Mouse (Mus musculus) layer of hippocampus, adult 9-11 months (tissue): ENCODE results near the gene Art5.
A peak's percentile ranks its signal among the peaks of the same experiment; 100 is the strongest.

ENCODE experiments used
- DNase-seq: peaks from one replicate; pipeline ENCODE4 v3.0.0; 2022

Gene Art5

GRCm38 (mm10) chr7:102109171-102109570, at the start of gene Art5:
TSS of gene Art5 (minus strand) at chr7:102109489.
- DNase-seq, result no peak

- DNase-seq, result no peak
These were observed 44.4 kb upstream of the Art5 start for GRCm38 (mm10) chr7:102153691-102154090.

GRCm38 (mm10) chr7:102137898-102138297, 28.6 kb upstream of the Art5 start:
- DNase-seq, result no peak

GRCm38 (mm10) chr7:102137464-102137863, 28.2 kb upstream of the Art5 start:
- no peak for DNase-seq

GRCm38 (mm10) chr7:102132395-102132794, 23.1 kb upstream of the Art5 start:
- DNase-seq, result no peak

- no peak for DNase-seq
These were observed 11.0 kb upstream of the Art5 start for GRCm38 (mm10) chr7:102120326-102120725.

- no peak for DNase-seq
These were observed 8.1 kb upstream of the Art5 start for GRCm38 (mm10) chr7:102117382-102117781.

- DNase-seq, result no peak
These were observed 7.5 kb upstream of the Art5 start, which contains the start of gene Chrna10 for GRCm38 (mm10) chr7:102116579-102117331. TSS of gene Chrna10 (minus strand) at chr7:102116828.

- no peak for DNase-seq
These were observed 4.0 kb upstream of the Art5 start for GRCm38 (mm10) chr7:102113151-102113729.

- no peak for DNase-seq
These were observed 457 bp upstream of the Art5 start for GRCm38 (mm10) chr7:102109746-102110145.

GRCm38 (mm10) chr7:102108206-102108605, 1.1 kb downstream of the Art5 start:
- DNase-seq, result no peak

GRCm38 (mm10) chr7:102106700-102107141, 2.6 kb downstream of the Art5 start:
- DNase-seq, result no peak

GRCm38 (mm10) chr7:102104126-102104525, 5.2 kb downstream of the Art5 start:
- DNase-seq, result peak; percentile 42

- no peak for DNase-seq
These were observed 5.7 kb downstream of the Art5 start for GRCm38 (mm10) chr7:102103555-102103954.

- no peak for DNase-seq
These were observed 6.6 kb downstream of the Art5 start for GRCm38 (mm10) chr7:102102696-102103095.

GRCm38 (mm10) chr7:102102241-102102640, 7.0 kb downstream of the Art5 start:
- no peak for DNase-seq

GRCm38 (mm10) chr7:102101487-102101886, 7.8 kb downstream of the Art5 start, which contains the start of gene Art1:
TSS of gene Art1 (plus strand) at chr7:102101743.
- no peak for DNase-seq

GRCm38 (mm10) chr7:102100868-102101267, 8.4 kb downstream of the Art5 start:
- no peak for DNase-seq

- DNase-seq, result no peak
These were observed 9.3 kb downstream of the Art5 start for GRCm38 (mm10) chr7:102099760-102100661.

- no peak for DNase-seq
These were observed 22.0 kb downstream of the Art5 start for GRCm38 (mm10) chr7:102087336-102087735.

- no peak for DNase-seq
These were observed 25.1 kb downstream of the Art5 start for GRCm38 (mm10) chr7:102084041-102084696.

- DNase-seq, result no peak
These were observed 26.5 kb downstream of the Art5 start, which contains the start of gene Trpc2 for GRCm38 (mm10) chr7:102082816-102083215. TSS of gene Trpc2 (plus strand) at chr7:102083116.

- DNase-seq, result no peak
These were observed 27.5 kb downstream of the Art5 start for GRCm38 (mm10) chr7:102081784-102082183.
